Mouse (Mus musculus) neural tube, embryonic 15.5 days (tissue): ENCODE measurements at regions not wholly inside any gene's neighbourhood (a gene's known extent, or its start where the extent isn't known, plus 50 kb on each side); places are given as distances from the start of the nearest gene placed in this dataset.

Source experiments
- ATAC-seq: fragments of 200-750 bp; cut with Nextera tagmentation; 2 replicates; pipeline ENCODE4 v1.8.0; 2017; ENCODE audit warnings: mild to moderate bottlenecking, moderate TSS enrichment, moderate library complexity; ENCODE audit not compliant: low FRiP score
- H3K27ac ChIP-seq: fragments of 300-500 bp; sonication (generic); replicated peaks from 2 replicates; pipeline ENCODE4 v1.5.1; 2015; ENCODE audit warnings: mild to moderate bottlenecking, inconsistent platforms
- H3K27me3 ChIP-seq: fragments of 300-500 bp; sonication (generic); replicated peaks from 2 replicates; pipeline ENCODE4 v1.6.1; 2015; ENCODE audit warnings: inconsistent platforms
- H3K36me3 ChIP-seq: fragments of 300-500 bp; sonication (generic); 2 replicates; pipeline ENCODE4 v1.6.1; 2015; ENCODE audit warnings: inconsistent platforms
- H3K4me1 ChIP-seq: fragments of 300-500 bp; sonication (generic); 2 replicates; pipeline ENCODE4 v1.6.1; 2015; ENCODE audit warnings: inconsistent platforms
- H3K4me2 ChIP-seq: fragments of 300-500 bp; sonication (generic); 2 replicates; pipeline ENCODE4 v1.6.1; 2015; ENCODE audit warnings: inconsistent platforms, mild to moderate bottlenecking, moderate library complexity
- H3K4me3 ChIP-seq: fragments of 300-500 bp; sonication (generic); replicated peaks from 2 replicates; pipeline ENCODE4 v1.5.1; 2015; ENCODE audit warnings: mild to moderate bottlenecking, inconsistent platforms
- H3K9ac ChIP-seq: fragments of 300-500 bp; sonication (generic); replicated peaks from 2 replicates; pipeline ENCODE4 v1.6.1; 2015; ENCODE audit warnings: mild to moderate bottlenecking, inconsistent platforms
- H3K9me3 ChIP-seq: fragments of 300-500 bp; sonication (generic); replicated peaks from 2 replicates; pipeline ENCODE4 v1.6.1; 2016; ENCODE audit warnings: inconsistent platforms
- WGBS: fragments of 180-500 bp; shearing (Covaris S2); methylation state at CpG from one replicate; pipeline ENCODE4 v1.1.7; 2015; ENCODE audit warnings: mixed read lengths; 5-methylcytosine and 5-hydroxymethylcytosine counted together

DNA sequence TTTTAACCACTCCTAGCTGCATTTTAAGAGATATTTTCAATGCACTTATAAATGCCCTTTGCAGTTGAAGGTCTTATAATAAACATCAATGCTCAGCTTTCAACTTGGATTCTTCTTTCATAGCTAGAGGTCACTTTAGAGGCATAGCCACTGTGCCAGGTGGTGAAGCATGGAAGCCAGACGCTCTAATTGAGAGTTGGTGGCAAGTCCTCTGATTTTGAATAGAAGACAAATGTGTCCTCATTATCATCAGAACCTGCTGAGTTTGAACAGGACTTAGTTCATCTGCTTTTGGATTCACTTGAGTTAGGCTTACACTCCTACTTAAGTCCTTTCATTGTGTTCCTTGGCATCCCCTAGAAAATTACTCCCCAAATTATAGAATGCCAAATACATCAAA lies 459.0 kb upstream of the Gcfc2 start:
- no peak overlapping the region for H3K27ac ChIP-seq
- no peaks in the 10 kb centered on the region for H3K36me3 ChIP-seq
- no peaks in the 10 kb centered on the region for H3K27me3 ChIP-seq
- no peak overlapping the region for H3K4me2 ChIP-seq
- no peaks in the 10 kb centered on the region for H3K9me3 ChIP-seq
- 60% methylated on average over 1 of the region's 1 CpGs for WGBS
- H3K4me1 ChIP-seq = peaks cover 6% of the 10 kb centered on the region
- no peak overlapping the region for H3K9ac ChIP-seq
- no peak for ATAC-seq
- no peak overlapping the region for H3K4me3 ChIP-seq

DNA sequence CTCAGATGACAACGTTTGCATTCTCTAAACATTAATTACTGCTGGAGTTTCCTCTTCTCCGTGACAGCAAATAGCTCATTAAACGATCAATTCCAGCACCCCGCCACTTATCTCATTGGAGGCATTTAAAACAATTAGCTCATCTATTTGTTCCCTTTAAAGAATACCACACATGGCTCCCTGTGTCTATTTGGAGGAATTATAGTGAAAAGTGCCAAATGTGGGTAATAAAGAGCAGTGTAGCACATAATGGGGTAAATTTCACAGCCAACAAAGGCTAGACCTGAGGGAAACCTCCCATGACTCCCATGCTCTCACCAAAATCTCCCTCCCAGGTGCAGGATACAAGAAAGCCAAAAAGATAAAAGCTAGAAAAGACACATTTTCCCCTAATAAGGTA lies 456.9 kb upstream of the Gcfc2 start:
- Histone ChIP-seq H3K27me3 (no peaks in the 10 kb centered on the region), H3K27ac (no peak overlapping the region), H3K4me1 (peaks cover 11% of the 10 kb centered on the region), H3K4me2 (no peak overlapping the region), H3K36me3 (no peaks in the 10 kb centered on the region), H3K9me3 (no peaks in the 10 kb centered on the region), H3K9ac (no peak overlapping the region), H3K4me3 (no peak overlapping the region)
- WGBS = 13% methylated on average over 4 of the region's 4 CpGs
- peak; percentile 57; the same call in 1 of the 2 replicates for ATAC-seq

DNA sequence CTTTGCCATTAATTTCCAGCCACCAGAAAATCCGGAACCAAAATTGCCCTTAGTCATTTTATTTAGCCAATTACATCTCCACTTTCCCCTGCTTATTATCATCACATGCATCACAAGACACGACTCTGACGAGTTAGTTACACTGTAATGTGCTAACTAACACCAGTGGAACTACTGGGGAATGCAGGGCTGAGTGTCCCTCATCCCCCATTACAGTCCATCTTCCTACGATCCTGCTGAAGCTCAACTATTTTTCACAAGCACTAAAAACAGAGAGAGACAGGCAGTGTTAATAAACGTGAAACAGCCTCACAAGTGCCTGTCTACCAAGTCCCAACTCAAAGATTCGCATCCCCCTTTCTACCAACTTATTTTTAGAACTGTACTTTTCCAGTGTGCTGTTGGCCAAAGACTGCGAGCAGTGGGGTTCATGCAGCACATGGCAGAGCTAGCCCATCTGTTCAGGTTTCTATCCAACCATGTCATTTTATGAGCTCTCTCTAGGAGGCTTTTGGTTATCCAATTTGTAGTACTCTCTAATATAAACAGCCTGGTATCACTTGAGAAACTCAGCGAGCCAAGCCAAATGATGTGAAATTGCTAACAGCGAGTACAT lies 452.0 kb upstream of the Gcfc2 start:
- Histone ChIP-seq H3K4me1 (peaks cover 7% of the 10 kb centered on the region), H3K27ac (no peak overlapping the region), H3K9me3 (no peaks in the 10 kb centered on the region), H3K36me3 (no peaks in the 10 kb centered on the region), H3K9ac (no peak overlapping the region), H3K4me2 (no peak overlapping the region), H3K4me3 (no peak overlapping the region), H3K27me3 (no peaks in the 10 kb centered on the region)
- ATAC-seq = peak; percentile 74
- 52% methylated on average over 9 of the region's 9 CpGs for WGBS

DNA sequence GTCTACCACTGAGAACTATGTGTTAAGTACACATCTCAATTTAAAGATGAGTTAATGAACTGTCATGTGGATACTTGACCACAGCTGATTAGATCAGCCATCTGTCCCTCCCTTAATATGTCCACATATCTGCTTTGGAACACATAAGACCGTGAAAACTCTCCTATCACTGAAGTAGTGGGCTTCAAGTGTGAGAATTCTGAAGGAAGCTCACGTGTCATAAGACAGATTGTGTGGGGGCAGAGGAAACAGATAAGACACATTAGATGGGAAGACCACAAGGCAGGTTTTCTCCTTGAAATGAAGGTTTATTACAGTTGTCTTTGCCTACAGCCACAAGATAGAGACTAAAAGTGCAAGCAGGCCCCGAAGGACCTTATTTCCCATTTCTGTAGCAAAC lies 451.0 kb upstream of the Gcfc2 start:
- Histone ChIP-seq H3K27ac (no peak overlapping the region), H3K4me3 (no peak overlapping the region), H3K27me3 (no peaks in the 10 kb centered on the region), H3K9me3 (no peaks in the 10 kb centered on the region), H3K9ac (no peak overlapping the region), H3K36me3 (no peaks in the 10 kb centered on the region), H3K4me1 (peaks cover 5% of the 10 kb centered on the region; the same call in 1 of the 2 replicates), H3K4me2 (no peak overlapping the region)
- 83% methylated on average over 3 of the region's 3 CpGs for WGBS
- no peak for ATAC-seq

DNA sequence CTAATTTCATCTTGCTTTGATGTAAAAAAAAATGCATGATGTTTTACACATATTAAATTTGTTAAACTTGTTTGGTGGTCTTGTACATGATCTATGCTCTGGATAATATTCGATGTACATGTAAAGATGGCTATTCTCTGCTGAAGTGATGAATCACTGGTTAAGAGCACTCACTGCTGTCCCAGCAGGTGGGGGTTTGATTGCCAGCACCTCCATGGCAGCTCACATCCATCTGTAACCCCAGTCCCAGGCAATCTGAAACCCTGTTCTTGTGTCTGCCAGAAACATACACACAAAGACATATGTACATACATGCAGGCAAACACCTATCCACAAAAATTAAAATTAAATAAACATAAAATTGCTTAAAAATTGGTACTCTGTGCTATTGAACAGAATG lies 448.7 kb upstream of the Gcfc2 start:
- no peak overlapping the region for H3K27ac ChIP-seq
- no peaks in the 10 kb centered on the region for H3K27me3 ChIP-seq
- 98% methylated on average over 1 of the region's 1 CpGs for WGBS
- peaks cover 5% of the 10 kb centered on the region; the same call in 1 of the 2 replicates for H3K4me1 ChIP-seq
- H3K9me3 ChIP-seq = no peaks in the 10 kb centered on the region
- H3K9ac ChIP-seq = no peak overlapping the region
- ATAC-seq = no peak
- H3K4me3 ChIP-seq = no peak overlapping the region
- no peak overlapping the region for H3K4me2 ChIP-seq
- H3K36me3 ChIP-seq = no peaks in the 10 kb centered on the region

DNA sequence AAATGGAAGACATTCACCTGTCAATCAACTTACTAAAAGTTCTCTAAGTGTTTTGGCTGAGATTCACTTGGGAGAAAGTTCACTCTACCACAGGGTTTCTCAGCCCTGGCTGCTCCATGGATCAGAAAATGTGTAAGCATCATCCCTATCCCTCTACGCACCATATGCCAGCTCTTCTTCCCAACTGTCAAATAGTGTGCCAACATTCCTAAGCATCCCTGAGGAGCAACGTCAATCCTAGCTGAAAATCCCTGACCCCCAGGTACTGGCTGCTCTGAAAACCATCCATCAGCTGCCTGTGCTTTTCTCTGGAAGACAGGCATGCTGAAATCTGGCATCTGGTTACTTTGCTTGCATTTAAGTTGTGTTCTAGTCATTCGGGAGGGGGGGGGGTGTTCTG lies 436.5 kb upstream of the Gcfc2 start:
- H3K9me3 ChIP-seq = no peaks in the 10 kb centered on the region

DNA sequence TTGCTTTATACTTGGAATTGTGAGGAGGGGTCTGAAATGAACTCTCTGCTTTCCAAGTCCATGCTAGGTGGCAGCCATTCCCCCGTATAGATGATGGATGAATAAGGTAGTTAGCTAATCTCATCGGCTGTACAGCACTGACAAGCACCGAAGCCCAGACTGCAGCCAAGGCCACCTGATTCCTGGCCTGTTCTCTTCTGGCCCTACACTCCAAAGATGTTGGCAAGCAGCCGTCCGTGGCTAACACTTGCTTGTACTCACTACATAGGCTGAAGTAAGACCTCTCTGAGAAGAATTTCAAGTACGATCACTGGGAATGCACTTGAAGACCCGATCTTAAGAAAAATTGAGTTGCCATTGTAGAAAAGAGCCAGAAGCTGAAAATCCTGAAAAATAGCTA lies 427.2 kb upstream of the Gcfc2 start:
- Histone ChIP-seq H3K9ac (no peak overlapping the region), H3K27me3 (no peaks in the 10 kb centered on the region), H3K4me2 (no peak overlapping the region), H3K36me3 (no peaks in the 10 kb centered on the region), H3K9me3 (no peaks in the 10 kb centered on the region), H3K27ac (no peak overlapping the region), H3K4me3 (no peak overlapping the region), H3K4me1 (no peaks in the 10 kb centered on the region)
- 93% methylated on average over 7 of the region's 7 CpGs for WGBS
- ATAC-seq = no peak

More for the DNA sequence above, 436.5 kb upstream of the Gcfc2 start:
- no peak overlapping the region for H3K4me2 ChIP-seq
- no peak overlapping the region for H3K9ac ChIP-seq
- 60% methylated on average over 3 of the region's 3 CpGs for WGBS
- H3K27ac ChIP-seq = no peak overlapping the region
- no peak for ATAC-seq
- no peaks in the 10 kb centered on the region for H3K36me3 ChIP-seq
- H3K4me1 ChIP-seq = no peaks in the 10 kb centered on the region
- no peak overlapping the region for H3K4me3 ChIP-seq
- no peaks in the 10 kb centered on the region for H3K27me3 ChIP-seq

DNA sequence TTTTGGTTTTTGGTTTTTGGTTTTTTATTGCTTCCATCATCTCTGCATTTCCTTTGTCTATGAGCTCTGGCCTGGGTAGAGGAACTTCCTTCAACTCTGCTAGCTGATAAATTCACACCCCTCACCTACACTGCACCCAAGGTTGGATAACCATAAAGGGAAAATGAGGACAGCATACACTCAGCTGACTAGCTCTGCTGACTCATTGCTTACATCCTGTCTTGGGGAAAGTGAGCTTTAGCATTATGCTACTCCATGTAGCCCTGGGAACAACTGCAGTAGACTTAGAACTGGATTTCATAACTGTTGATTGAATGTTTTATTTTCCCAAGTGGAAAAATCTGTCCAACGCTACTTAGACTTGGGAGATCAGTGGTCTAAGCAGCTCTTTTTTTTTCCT lies 406.3 kb upstream of the Gcfc2 start:
- no peaks in the 10 kb centered on the region for H3K9me3 ChIP-seq
- no peak overlapping the region for H3K4me2 ChIP-seq
- no peak overlapping the region for H3K9ac ChIP-seq
- H3K36me3 ChIP-seq = no peaks in the 10 kb centered on the region
- no peaks in the 10 kb centered on the region for H3K4me1 ChIP-seq
- WGBS = 91% methylated on average over 1 of the region's 1 CpGs
- no peak overlapping the region for H3K4me3 ChIP-seq
- no peak overlapping the region for H3K27ac ChIP-seq
- ATAC-seq = no peak
- H3K27me3 ChIP-seq = no peaks in the 10 kb centered on the region

DNA sequence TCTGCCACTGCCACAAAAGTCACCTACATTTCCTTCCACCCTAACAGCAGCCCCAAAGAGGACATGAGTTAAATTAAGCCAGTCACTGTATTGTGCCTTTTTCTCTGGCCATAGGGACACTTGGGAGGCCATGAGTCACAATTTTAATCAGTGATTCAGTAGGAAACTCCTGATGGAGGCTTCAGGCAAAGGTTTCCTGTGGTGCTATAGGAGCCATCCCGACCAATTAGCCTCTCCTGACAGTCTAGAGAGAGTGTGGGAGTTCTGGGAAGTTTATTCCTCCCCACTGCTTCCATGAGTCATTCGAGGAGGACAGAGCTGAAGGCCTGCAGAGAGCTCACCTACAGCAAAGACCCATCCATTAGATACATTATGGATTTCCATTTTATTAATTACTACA lies 361.2 kb upstream of the Gcfc2 start:
- no peaks in the 10 kb centered on the region for H3K9me3 ChIP-seq
- no peaks in the 10 kb centered on the region for H3K36me3 ChIP-seq
- H3K4me1 ChIP-seq = no peaks in the 10 kb centered on the region
- H3K4me2 ChIP-seq = no peak overlapping the region
- 69% methylated on average over 2 of the region's 2 CpGs for WGBS
- H3K9ac ChIP-seq = no peak overlapping the region
- H3K27me3 ChIP-seq = no peaks in the 10 kb centered on the region
- H3K27ac ChIP-seq = no peak overlapping the region
- no peak for ATAC-seq
- no peak overlapping the region for H3K4me3 ChIP-seq

DNA sequence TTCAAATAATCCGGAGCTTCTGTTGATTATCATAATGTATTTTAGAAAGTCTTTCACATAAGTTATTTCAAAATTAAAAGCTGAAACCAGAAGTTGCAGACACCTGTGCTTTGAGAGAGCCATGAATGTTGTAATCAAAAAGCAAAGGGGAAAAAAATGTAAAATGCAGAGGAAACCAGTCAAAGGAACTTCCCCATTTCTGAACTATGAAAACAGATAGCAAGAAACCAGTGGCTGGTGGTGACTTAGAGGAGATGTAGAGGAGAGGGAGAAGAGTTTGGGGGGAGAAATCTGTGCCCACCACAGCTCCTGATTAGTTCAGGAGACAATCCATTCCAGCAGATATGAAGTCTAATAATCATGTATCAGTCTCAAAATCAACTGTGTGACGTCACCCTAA lies 360.3 kb upstream of the Gcfc2 start:
- no peaks in the 10 kb centered on the region for H3K4me1 ChIP-seq
- H3K36me3 ChIP-seq = no peaks in the 10 kb centered on the region
- H3K4me3 ChIP-seq = no peak overlapping the region
- H3K9me3 ChIP-seq = no peaks in the 10 kb centered on the region
- H3K9ac ChIP-seq = no peak overlapping the region
- WGBS = 95% methylated on average over 2 of the region's 2 CpGs
- H3K27ac ChIP-seq = no peak overlapping the region
- H3K4me2 ChIP-seq = no peak overlapping the region
- ATAC-seq = no peak
- H3K27me3 ChIP-seq = no peaks in the 10 kb centered on the region

DNA sequence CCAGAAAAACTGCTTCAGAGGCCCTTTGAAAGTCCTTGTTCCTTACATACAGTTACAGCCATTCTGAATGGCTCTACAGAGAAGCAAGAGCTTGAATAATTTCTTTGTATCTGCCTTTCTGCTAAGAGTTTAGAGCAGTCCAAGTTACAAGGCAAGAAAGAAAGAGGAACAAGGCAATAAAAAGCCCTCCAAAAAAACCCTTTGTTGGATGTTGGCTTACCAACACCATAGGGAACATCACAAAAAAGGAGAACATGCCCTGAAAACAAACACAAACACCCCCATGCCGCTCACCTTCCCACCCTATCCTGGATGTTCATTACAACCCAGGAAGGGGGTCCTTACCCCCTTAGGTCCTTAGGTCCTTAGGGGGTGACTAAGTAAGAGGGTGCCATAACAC lies 359.2 kb upstream of the Gcfc2 start:
- H3K4me2 ChIP-seq = no peak overlapping the region
- H3K36me3 ChIP-seq = no peaks in the 10 kb centered on the region
- H3K4me3 ChIP-seq = no peak overlapping the region
- WGBS = 67% methylated on average over 1 of the region's 1 CpGs
- ATAC-seq = no peak
- no peaks in the 10 kb centered on the region for H3K9me3 ChIP-seq
- H3K27ac ChIP-seq = no peak overlapping the region
- no peak overlapping the region for H3K9ac ChIP-seq
- no peaks in the 10 kb centered on the region for H3K27me3 ChIP-seq
- no peaks in the 10 kb centered on the region for H3K4me1 ChIP-seq

DNA sequence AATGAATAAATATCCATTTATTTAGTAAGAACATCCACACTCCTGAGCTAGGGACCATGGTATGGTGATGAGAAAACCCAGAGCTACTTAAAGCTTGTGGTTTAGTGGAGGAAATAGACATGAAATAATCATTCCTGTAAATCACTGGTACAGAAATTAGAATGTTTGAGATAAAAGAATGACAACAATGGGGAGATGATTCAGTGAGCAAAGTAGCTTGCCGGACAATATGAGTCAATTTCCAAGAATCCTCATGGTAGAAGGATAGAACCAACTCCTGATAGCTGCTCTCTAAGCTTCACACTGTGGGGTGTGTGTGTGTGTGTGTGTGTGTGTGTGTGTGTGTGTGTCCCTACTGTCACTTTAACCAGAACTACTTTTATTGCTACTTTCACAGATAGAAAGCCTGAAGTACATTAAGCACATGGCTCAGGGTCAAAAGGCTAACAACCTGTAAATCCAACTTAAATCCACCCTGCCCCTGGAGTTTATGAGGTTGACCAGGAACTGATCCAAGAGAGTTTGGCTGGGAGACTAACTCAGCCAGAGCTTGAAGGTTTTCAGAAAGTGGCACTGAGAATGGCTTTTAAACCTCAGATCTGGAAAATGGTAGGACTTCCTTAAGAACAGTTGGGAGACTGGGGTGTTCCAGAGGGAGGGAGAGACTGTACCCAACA lies 336.9 kb upstream of the Gcfc2 start:
- Histone ChIP-seq H3K9ac (no peak overlapping the region), H3K4me1 (0 out of 2 replicates have a peak, but pooled peaks cover 4% of the 10 kb centered on the region), H3K9me3 (no peaks in the 10 kb centered on the region), H3K4me3 (no peak overlapping the region), H3K27ac (no peak overlapping the region), H3K4me2 (no peak overlapping the region), H3K27me3 (no peaks in the 10 kb centered on the region), H3K36me3 (no peaks in the 10 kb centered on the region)
- 89% methylated on average over 1 of the region's 1 CpGs for WGBS
- ATAC-seq = no peak
